Mouse (Mus musculus) thymus, adult 2 months (tissue): ENCODE data around the gene Exoc8.

Experiments used
- CTCF ChIP-seq: fragments of 200-500 bp; IDR thresholded peaks from 2 replicates; pipeline ENCODE4 v1.5.1; 2012; ENCODE audit warnings: mild to moderate bottlenecking, control low read depth, low read length, moderate library complexity, borderline replicate concordance; ENCODE audit not compliant: control insufficient read depth, poor library complexity, insufficient read depth; ENCODE audit errors: extremely low read depth
- POLR2A ChIP-seq: fragments of 200-500 bp; IDR thresholded peaks from 2 replicates; pipeline ENCODE4 v1.6.1; 2012; ENCODE audit warnings: mild to moderate bottlenecking, low read length, control low read depth, moderate library complexity; ENCODE audit not compliant: control insufficient read depth, poor library complexity, insufficient read depth; ENCODE audit errors: extremely low read depth

DNA sequence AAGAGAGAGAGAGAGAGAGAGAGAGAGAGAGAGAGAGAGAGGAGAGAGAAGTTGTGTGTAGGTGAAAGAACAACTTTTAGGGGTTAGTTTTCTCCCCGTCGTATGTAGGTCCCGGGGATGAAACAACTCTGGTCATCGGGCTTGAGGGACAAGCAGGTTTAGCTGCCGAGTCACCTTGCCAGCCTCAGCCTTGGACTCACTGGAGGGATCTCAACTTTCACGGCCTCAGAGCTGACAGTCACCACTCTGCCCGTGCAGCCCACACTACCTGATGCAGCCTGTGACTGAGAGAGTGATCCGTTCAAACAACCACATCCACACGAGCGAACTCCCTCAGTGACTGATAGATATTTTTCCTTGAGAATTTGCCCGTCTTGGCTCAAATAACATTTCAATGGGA is 31.5 kb upstream of the Exoc8 start:
- TF ChIP-seq CTCF (no peak), POLR2A (no peak)
